Mouse (Mus musculus): ENCODE measurements around the gene Myo16. TPM values are rescaled to one million over a fixed set of nuclear protein-coding genes. Genes with fewer than 3 reads are reported as not detected.

Gene Myo16
- polyA plus RNA-seq, 1 experiment = 0.44 TPM

GRCm38 (mm10) chr8:10419726-10420125, 266.0 kb downstream of the Myo16 start:
- Histone ChIP-seq H3K27ac (ENCODE audit: control insufficient read depth, insufficient read depth, low read depth, low read length) (no peak overlapping the region), H3K4me3 (ENCODE audit: control insufficient read depth, low read depth, low read length) (no peak overlapping the region), H3K27me3 (ENCODE audit: control insufficient read depth, insufficient read depth, low read length) (no peaks in the 10 kb centered on the region), H3K4me1 (ENCODE audit: control insufficient read depth, insufficient read depth, low read length) (no peaks in the 10 kb centered on the region; the same call in 1 of the 2 replicates), H3K36me3 (ENCODE audit: control insufficient read depth, insufficient read depth, low read length) (no peaks in the 10 kb centered on the region)
- no peak for TF ChIP-seq CTCF (IDR thresholded peaks at IDR 0.05; ENCODE audit: control insufficient read depth, insufficient read depth, insufficient replicate concordance, low read depth, low read length)
- no peak for TF ChIP-seq POLR2A (IDR thresholded peaks at IDR 0.05; ENCODE audit: control insufficient read depth, low read depth, low read length)

- H3K27ac ChIP-seq (ENCODE audit: control insufficient read depth, insufficient read depth, low read depth, low read length) = no peak overlapping the region
- H3K27me3 ChIP-seq (ENCODE audit: control insufficient read depth, insufficient read depth, low read length) = no peaks in the 10 kb centered on the region
- TF ChIP-seq CTCF (IDR thresholded peaks at IDR 0.05; ENCODE audit: control insufficient read depth, insufficient read depth, insufficient replicate concordance, low read depth, low read length) (no peak), POLR2A (IDR thresholded peaks at IDR 0.05; ENCODE audit: control insufficient read depth, low read depth, low read length) (no peak)
- no peaks in the 10 kb centered on the region; the same call in 1 of the 2 replicates for H3K4me1 ChIP-seq (ENCODE audit: control insufficient read depth, insufficient read depth, low read length)
- H3K36me3 ChIP-seq (ENCODE audit: control insufficient read depth, insufficient read depth, low read length) = no peaks in the 10 kb centered on the region
- H3K4me3 ChIP-seq (ENCODE audit: control insufficient read depth, low read depth, low read length) = no peak overlapping the region
Measured at GRCm38 (mm10) chr8:10420551-10420950, 266.8 kb downstream of the Myo16 start.

DNA sequence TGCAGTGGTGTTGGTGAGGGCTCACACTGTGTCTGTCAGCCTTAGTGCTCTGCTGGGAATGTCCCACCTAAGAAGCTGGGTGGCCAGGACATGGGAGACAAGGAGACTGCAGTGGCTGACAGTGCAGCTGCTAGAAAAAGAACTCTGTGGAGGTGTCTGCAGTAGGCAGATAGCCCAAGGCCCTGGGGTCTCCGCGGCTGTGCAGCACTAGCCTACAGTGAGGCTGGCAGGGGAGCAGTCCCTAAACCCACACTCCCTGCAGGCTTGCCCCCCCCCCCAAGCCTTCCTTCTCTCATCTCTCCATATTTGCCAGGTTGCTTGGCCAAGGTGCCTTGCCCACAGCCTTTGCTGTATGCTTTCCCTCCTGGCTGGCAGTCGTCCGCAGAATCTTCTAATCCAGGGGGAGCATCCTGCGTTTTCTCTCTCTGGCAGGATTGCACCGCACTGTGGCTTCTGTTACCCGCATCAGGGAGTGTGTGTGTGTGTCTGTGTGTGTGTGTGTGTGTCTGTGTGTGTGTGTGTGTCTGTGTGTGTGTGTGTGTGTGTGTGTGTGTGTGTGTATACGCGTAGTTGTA, 267.9 kb downstream of the Myo16 start:
- H3K4me1 ChIP-seq (ENCODE audit: control insufficient read depth, insufficient read depth, low read length) = no peaks in the 10 kb centered on the region; the same call in 1 of the 2 replicates
- TF ChIP-seq CTCF (IDR thresholded peaks at IDR 0.05; ENCODE audit: control insufficient read depth, insufficient read depth, insufficient replicate concordance, low read depth, low read length) = no peak
- TF ChIP-seq POLR2A (IDR thresholded peaks at IDR 0.05; ENCODE audit: control insufficient read depth, low read depth, low read length) = no peak
- no peaks in the 10 kb centered on the region for H3K27me3 ChIP-seq (ENCODE audit: control insufficient read depth, insufficient read depth, low read length)
- H3K36me3 ChIP-seq (ENCODE audit: control insufficient read depth, insufficient read depth, low read length) = no peaks in the 10 kb centered on the region
- H3K27ac ChIP-seq (ENCODE audit: control insufficient read depth, insufficient read depth, low read depth, low read length) = no peak overlapping the region
- no peak overlapping the region for H3K4me3 ChIP-seq (ENCODE audit: control insufficient read depth, low read depth, low read length)

GRCm38 (mm10) chr8:10435492-10435891, 281.8 kb downstream of the Myo16 start:
- Histone ChIP-seq H3K27ac (ENCODE audit: control insufficient read depth, insufficient read depth, low read depth, low read length) (no peak overlapping the region), H3K4me3 (ENCODE audit: control insufficient read depth, low read depth, low read length) (no peak overlapping the region), H3K36me3 (ENCODE audit: control insufficient read depth, insufficient read depth, low read length) (no peaks in the 10 kb centered on the region), H3K4me1 (ENCODE audit: control insufficient read depth, insufficient read depth, low read length) (no peaks in the 10 kb centered on the region; the same call in 1 of the 2 replicates), H3K27me3 (ENCODE audit: control insufficient read depth, insufficient read depth, low read length) (no peaks in the 10 kb centered on the region)
- no peak for TF ChIP-seq POLR2A (IDR thresholded peaks at IDR 0.05; ENCODE audit: control insufficient read depth, low read depth, low read length)
- TF ChIP-seq CTCF (IDR thresholded peaks at IDR 0.05; ENCODE audit: control insufficient read depth, insufficient read depth, insufficient replicate concordance, low read depth, low read length) = no peak

DNA sequence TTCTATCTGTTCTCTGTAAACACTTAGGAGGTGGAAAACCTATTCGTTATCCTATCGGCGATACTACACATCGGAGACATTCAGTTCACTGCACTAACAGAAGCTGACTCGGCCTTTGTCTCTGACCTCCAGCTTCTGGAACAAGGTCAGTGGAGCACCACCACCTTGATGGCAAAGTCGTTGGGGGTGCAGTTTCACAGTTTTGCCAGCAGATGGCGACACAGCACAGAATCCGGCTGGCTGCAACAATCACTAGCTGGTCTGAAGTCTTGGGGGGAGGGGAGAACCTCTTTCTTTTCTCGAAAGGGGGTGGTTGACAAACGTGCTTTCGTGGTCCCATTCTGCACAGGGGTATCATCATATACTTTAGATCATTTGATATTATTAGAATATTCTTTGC, 285.1 kb downstream of the Myo16 start:
- TF ChIP-seq CTCF (IDR thresholded peaks at IDR 0.05; ENCODE audit: control insufficient read depth, insufficient read depth, insufficient replicate concordance, low read depth, low read length) (peak; percentile 98), POLR2A (IDR thresholded peaks at IDR 0.05; ENCODE audit: control insufficient read depth, low read depth, low read length) (no peak)
- no peak overlapping the region for H3K4me3 ChIP-seq (ENCODE audit: control insufficient read depth, low read depth, low read length)
- H3K4me1 ChIP-seq (ENCODE audit: control insufficient read depth, insufficient read depth, low read length) = peaks cover 3% of the 10 kb centered on the region
- H3K27me3 ChIP-seq (ENCODE audit: control insufficient read depth, insufficient read depth, low read length) = no peaks in the 10 kb centered on the region
- H3K36me3 ChIP-seq (ENCODE audit: control insufficient read depth, insufficient read depth, low read length) = no peaks in the 10 kb centered on the region
- H3K27ac ChIP-seq (ENCODE audit: control insufficient read depth, insufficient read depth, low read depth, low read length) = no peak overlapping the region

DNA sequence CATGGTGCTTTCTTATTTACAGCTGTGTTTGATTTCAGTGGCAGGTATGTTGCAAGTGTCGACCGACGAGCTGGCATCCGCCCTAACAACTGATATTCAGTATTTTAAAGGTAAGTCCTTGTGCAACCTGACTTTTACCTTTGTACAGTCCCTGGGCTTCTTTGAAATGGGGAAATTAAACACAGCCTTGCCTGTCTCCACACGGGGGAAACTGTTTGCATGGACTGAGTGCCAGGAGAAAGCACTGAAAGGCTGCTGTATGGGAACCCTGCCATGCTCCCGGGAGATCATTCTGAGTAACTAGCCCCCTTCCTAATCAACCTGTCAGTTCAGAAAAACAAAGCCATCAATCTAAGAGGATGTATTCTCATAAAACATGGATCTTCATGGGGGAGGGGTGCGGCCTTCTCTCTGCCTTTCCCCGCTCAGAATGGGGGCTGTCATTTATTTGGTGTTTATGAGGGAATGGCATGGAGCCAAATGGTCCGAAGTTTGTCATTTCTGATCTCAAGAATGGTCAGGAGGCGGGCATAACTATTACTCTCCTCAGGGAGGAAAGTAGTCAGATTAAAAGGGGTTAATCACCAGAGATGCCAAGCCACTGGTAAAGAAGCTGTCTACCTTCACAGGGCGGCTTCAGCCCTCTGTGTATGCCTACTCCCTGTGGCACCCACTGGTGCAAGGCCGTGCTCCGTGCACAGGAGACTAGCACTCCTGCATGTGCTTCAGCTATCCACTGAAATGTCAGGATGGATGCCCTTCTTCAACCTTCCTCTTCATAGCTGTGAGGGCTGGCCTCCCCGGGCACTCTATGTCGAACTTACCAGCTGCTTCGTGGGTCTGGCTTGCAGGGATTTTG, 286.1 kb downstream of the Myo16 start:
- Histone ChIP-seq H3K36me3 (ENCODE audit: control insufficient read depth, insufficient read depth, low read length) (no peaks in the 10 kb centered on the region), H3K27me3 (ENCODE audit: control insufficient read depth, insufficient read depth, low read length) (no peaks in the 10 kb centered on the region), H3K27ac (ENCODE audit: control insufficient read depth, insufficient read depth, low read depth, low read length) (no peak overlapping the region), H3K4me1 (ENCODE audit: control insufficient read depth, insufficient read depth, low read length) (peaks cover 3% of the 10 kb centered on the region), H3K4me3 (ENCODE audit: control insufficient read depth, low read depth, low read length) (no peak overlapping the region)
- TF ChIP-seq CTCF (IDR thresholded peaks at IDR 0.05; ENCODE audit: control insufficient read depth, insufficient read depth, insufficient replicate concordance, low read depth, low read length) (no peak), POLR2A (IDR thresholded peaks at IDR 0.05; ENCODE audit: control insufficient read depth, low read depth, low read length) (no peak)

- Histone ChIP-seq H3K27ac (ENCODE audit: control insufficient read depth, insufficient read depth, low read depth, low read length) (no peak overlapping the region), H3K27me3 (ENCODE audit: control insufficient read depth, insufficient read depth, low read length) (no peaks in the 10 kb centered on the region), H3K36me3 (ENCODE audit: control insufficient read depth, insufficient read depth, low read length) (no peaks in the 10 kb centered on the region), H3K4me1 (ENCODE audit: control insufficient read depth, insufficient read depth, low read length) (peaks cover 3% of the 10 kb centered on the region), H3K4me3 (ENCODE audit: control insufficient read depth, low read depth, low read length) (no peak overlapping the region)
- TF ChIP-seq CTCF (IDR thresholded peaks at IDR 0.05; ENCODE audit: control insufficient read depth, insufficient read depth, insufficient replicate concordance, low read depth, low read length) = no peak
- no peak for TF ChIP-seq POLR2A (IDR thresholded peaks at IDR 0.05; ENCODE audit: control insufficient read depth, low read depth, low read length)
Measured at GRCm38 (mm10) chr8:10442562-10442961, 288.9 kb downstream of the Myo16 start.

Measured in testis, adult 2 months (tissue).